Mouse (Mus musculus): ENCODE data around the gene Zfp592. TPM values are rescaled to one million over a fixed set of nuclear protein-coding genes. Genes with fewer than 3 reads are reported as not detected.

Gene Zfp592
- polyA plus RNA-seq, 1 experiment from 2014 or later, result 11.8 TPM

- 61% methylated on average over 3 of the region's 3 CpGs for WGBS
- Histone ChIP-seq H3K27ac (no peak overlapping the region), H3K4me3 (peak overlapping the region; percentile 95; the same call in 1 of the 2 replicates), H3K36me3 (0 out of 2 replicates have a peak, but pooled peaks cover 3% of the 10 kb centered on the region), H3K4me1 (peaks cover 32% of the 10 kb centered on the region), H3K4me2 (peak overlapping the region; percentile 73), H3K9me3 (no peaks in the 10 kb centered on the region), H3K27me3 (no peaks in the 10 kb centered on the region), H3K9ac (no peak overlapping the region)
- ATAC-seq (ENCODE audit: insufficient number of reproducible peaks, low FRiP score, low TSS enrichment, low read depth), result no peak
These were observed 2.0 kb downstream of the Zfp592 start for GRCm38 (mm10) chr7:80995266-80996146.

DNA sequence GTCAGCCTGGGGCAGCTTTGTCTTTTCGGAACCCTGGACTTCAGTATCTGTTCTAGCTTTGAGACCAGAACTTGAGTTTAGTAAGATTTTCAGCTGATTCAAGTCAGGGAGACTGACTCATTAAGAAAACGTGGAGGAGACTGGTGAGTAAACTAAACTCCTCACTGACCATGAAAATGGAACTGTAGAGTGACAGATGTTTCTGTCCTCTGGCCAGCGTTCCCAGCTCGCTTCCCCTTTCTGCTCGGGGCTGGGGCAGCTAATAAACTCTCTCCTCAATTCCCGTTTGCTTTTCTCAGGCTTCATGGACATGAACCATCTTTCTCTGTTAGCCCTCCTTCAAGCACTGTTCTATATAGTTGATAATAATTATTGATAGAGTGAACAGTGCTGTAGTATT lies 4.3 kb downstream of the Zfp592 start:
- no peak overlapping the region for H3K4me2 ChIP-seq
- H3K4me3 ChIP-seq, result no peak overlapping the region
- H3K4me1 ChIP-seq, result peaks cover 22% of the 10 kb centered on the region
- 52% methylated on average over 6 of the region's 6 CpGs for WGBS
- no peak for ATAC-seq (ENCODE audit: insufficient number of reproducible peaks, low FRiP score, low TSS enrichment, low read depth)
- H3K36me3 ChIP-seq, result 0 out of 2 replicates have a peak, but pooled peaks cover 3% of the 10 kb centered on the region
- no peaks in the 10 kb centered on the region for H3K27me3 ChIP-seq
- H3K9ac ChIP-seq, result no peak overlapping the region
- H3K9me3 ChIP-seq, result no peaks in the 10 kb centered on the region
- no peak overlapping the region for H3K27ac ChIP-seq

DNA sequence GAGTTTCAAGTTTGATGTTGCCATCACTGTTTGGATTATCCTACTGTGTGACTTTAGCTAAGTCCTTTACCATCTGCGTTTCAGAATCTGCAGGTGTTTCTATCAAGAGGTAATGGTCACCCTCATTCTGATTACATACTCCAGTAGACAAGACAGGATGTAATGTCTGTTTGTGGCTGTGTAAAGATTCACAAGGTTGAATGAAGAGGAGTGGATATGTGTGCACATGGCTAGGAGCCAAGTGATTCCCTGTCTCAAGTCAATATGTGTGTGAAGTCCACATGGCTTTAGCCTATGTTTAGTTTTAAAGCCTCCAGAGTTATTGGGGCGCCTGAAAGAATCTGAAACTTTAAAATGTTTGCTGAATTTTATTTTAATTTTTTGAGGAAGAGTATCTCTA lies 6.1 kb downstream of the Zfp592 start:
- Histone ChIP-seq H3K9ac (no peak overlapping the region), H3K4me2 (no peak overlapping the region), H3K4me3 (no peak overlapping the region), H3K4me1 (peaks cover 19% of the 10 kb centered on the region), H3K27me3 (no peaks in the 10 kb centered on the region), H3K36me3 (0 out of 2 replicates have a peak, but pooled peaks cover 3% of the 10 kb centered on the region), H3K27ac (no peak overlapping the region), H3K9me3 (no peaks in the 10 kb centered on the region)
- WGBS, result 90% methylated on average over 2 of the region's 2 CpGs
- ATAC-seq (ENCODE audit: insufficient number of reproducible peaks, low FRiP score, low TSS enrichment, low read depth), result no peak

- H3K4me3 ChIP-seq, result no peak overlapping the region
- no peak for ATAC-seq (ENCODE audit: insufficient number of reproducible peaks, low FRiP score, low TSS enrichment, low read depth)
- H3K9me3 ChIP-seq, result no peaks in the 10 kb centered on the region
- no peak overlapping the region for H3K27ac ChIP-seq
- no peak overlapping the region for H3K9ac ChIP-seq
- H3K36me3 ChIP-seq, result no peaks in the 10 kb centered on the region
- WGBS, result 87% methylated on average over 5 of the region's 5 CpGs
- H3K4me1 ChIP-seq, result peaks cover 8% of the 10 kb centered on the region
- H3K27me3 ChIP-seq, result no peaks in the 10 kb centered on the region
- no peak overlapping the region for H3K4me2 ChIP-seq
These were observed 8.4 kb downstream of the Zfp592 start for GRCm38 (mm10) chr7:81001844-81002243.

GRCm38 (mm10) chr7:81004556-81005079 lies 11.1 kb downstream of the Zfp592 start:
- ATAC-seq (ENCODE audit: insufficient number of reproducible peaks, low FRiP score, low TSS enrichment, low read depth), result no peak
- Histone ChIP-seq H3K4me3 (no peak overlapping the region), H3K27ac (no peak overlapping the region), H3K9me3 (no peaks in the 10 kb centered on the region), H3K4me2 (no peak overlapping the region), H3K4me1 (peaks cover 6% of the 10 kb centered on the region; the same call in 1 of the 2 replicates), H3K9ac (no peak overlapping the region), H3K36me3 (peaks cover 4% of the 10 kb centered on the region), H3K27me3 (no peaks in the 10 kb centered on the region)
- WGBS, result 64% methylated on average over 3 of the region's 3 CpGs

DNA sequence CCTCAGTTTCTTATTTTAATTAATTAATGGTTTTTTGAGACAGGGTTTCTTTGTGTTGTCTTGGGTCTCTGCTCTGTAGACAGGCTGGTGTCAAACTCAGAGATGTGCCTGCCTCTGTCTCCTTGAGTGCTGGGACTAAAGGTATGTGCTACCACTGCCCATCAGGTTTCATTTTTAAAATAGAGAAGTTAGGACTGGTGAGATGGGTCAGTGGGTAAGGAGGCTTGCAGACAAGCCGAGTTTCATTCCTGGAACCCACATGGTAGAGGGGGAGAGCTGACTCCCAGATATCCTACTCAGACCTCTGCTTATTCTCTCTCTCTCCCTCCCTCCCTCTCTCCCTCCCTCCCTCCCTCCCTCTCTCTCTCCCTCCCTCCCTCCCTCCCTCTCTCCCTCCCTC lies 12.5 kb downstream of the Zfp592 start:
- Histone ChIP-seq H3K4me1 (peaks cover 6% of the 10 kb centered on the region; the same call in 1 of the 2 replicates), H3K27me3 (no peaks in the 10 kb centered on the region), H3K9ac (no peak overlapping the region), H3K4me3 (no peak overlapping the region), H3K27ac (no peak overlapping the region), H3K9me3 (no peaks in the 10 kb centered on the region), H3K36me3 (peaks cover 11% of the 10 kb centered on the region), H3K4me2 (no peak overlapping the region)
- no peak for ATAC-seq (ENCODE audit: insufficient number of reproducible peaks, low FRiP score, low TSS enrichment, low read depth)
- WGBS, result 50% methylated on average over 1 of the region's 1 CpGs

DNA sequence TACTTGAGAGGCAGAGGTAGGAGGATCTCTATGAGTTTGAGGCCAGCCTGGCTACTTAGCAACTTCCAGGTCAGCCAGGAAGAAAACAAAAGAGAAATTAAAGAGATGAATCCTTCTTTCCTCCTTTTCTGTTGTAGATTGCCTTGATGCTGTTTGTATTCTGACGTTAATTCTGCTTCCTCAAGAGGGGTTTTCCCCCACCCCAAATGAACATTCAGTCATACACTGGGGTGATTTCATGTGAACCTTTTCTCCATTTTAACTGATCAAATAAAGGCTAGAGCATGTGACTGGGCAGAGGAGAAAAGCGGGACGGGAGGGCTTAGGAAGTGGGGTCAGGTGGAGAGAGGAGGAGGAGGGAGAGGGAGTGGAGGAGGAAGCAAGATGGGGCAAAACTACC lies 14.8 kb downstream of the Zfp592 start:
- Histone ChIP-seq H3K4me3 (no peak overlapping the region), H3K4me2 (no peak overlapping the region), H3K4me1 (0 out of 2 replicates have a peak, but pooled peaks cover 4% of the 10 kb centered on the region)

DNA sequence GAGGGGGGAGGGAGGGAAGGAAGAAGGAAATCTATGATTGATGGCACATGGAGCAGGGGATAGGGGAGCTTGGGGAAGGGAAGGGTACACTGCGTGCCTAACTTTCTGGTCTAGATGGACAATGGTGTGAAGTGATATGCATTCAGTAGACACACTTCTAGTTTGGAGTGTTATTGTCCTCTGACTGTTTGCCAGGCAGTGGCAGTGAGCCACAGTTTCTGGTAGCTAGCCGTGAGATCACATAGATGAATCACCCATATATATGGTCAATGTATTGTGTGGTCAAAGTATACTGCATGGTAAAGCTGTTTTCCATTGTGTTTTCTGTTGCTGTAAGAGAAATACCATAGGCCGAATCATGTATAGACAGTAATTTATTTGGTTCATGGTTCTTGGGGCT lies 18.1 kb downstream of the Zfp592 start:
- 94% methylated on average over 3 of the region's 3 CpGs for WGBS
- ATAC-seq (ENCODE audit: insufficient number of reproducible peaks, low FRiP score, low TSS enrichment, low read depth), result no peak
- H3K36me3 ChIP-seq, result peaks cover 25% of the 10 kb centered on the region

More for the DNA sequence above, 14.8 kb downstream of the Zfp592 start:
- Histone ChIP-seq H3K27me3 (no peaks in the 10 kb centered on the region), H3K9ac (no peak overlapping the region), H3K36me3 (peaks cover 16% of the 10 kb centered on the region), H3K27ac (no peak overlapping the region), H3K9me3 (no peaks in the 10 kb centered on the region)
- no peak for ATAC-seq (ENCODE audit: insufficient number of reproducible peaks, low FRiP score, low TSS enrichment, low read depth)
- 84% methylated on average over 3 of the region's 3 CpGs for WGBS

DNA sequence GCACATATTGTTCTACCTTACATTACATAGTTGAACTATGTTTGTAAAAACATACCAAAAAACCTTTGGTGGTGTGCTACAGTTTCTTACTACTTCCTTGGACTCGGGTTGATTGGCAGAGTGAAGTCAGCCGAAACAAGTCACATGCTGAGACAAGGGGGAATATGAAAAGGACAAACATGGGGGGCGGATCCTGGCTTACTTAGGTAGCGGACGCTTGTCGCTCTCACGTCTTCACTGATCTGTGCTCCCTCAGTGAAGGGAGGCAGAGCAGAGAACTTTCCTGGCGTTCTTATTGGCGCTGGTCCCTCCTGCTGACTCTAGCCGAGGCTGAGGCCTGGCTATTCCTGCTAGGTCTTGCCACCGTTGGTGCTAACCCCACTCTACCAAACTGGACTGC lies 26.8 kb downstream of the Zfp592 start:
- H3K4me2 ChIP-seq, result no peak overlapping the region
- H3K27ac ChIP-seq, result no peak overlapping the region
- no peak overlapping the region for H3K4me3 ChIP-seq
- ATAC-seq (ENCODE audit: insufficient number of reproducible peaks, low FRiP score, low TSS enrichment, low read depth), result no peak
- peaks cover 35% of the 10 kb centered on the region for H3K36me3 ChIP-seq
- H3K4me1 ChIP-seq, result no peaks in the 10 kb centered on the region
- H3K27me3 ChIP-seq, result no peaks in the 10 kb centered on the region
- H3K9me3 ChIP-seq, result no peaks in the 10 kb centered on the region
- H3K9ac ChIP-seq, result no peak overlapping the region
- WGBS, result 76% methylated on average over 11 of the region's 11 CpGs

More for the DNA sequence above, 18.1 kb downstream of the Zfp592 start:
- no peaks in the 10 kb centered on the region for H3K9me3 ChIP-seq
- H3K27ac ChIP-seq, result no peak overlapping the region
- H3K4me1 ChIP-seq, result 0 out of 2 replicates have a peak, but pooled peaks cover 1% of the 10 kb centered on the region
- no peaks in the 10 kb centered on the region for H3K27me3 ChIP-seq
- H3K4me2 ChIP-seq, result no peak overlapping the region
- H3K4me3 ChIP-seq, result no peak overlapping the region
- H3K9ac ChIP-seq, result no peak overlapping the region

DNA sequence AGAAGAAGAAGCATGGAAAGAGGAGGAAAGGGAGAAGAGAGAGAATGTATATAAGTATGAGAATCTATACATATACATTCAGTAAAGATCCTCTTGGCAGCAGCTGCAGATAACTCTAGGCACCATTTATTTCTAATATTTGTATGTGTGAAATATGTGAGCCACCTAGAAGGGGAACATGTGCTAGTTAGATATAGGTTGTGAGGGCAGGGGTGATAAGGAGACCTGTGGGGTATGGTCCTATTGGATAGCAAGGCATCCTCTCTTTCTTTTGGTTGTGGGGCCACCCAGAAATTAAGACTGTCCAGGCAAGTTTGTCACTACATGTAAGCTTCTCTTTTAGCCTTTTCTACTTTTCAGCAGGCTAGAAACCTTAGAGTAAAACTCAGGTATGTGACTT lies 29.2 kb downstream of the Zfp592 start:
- Histone ChIP-seq H3K9me3 (no peaks in the 10 kb centered on the region), H3K4me3 (no peak overlapping the region), H3K36me3 (peaks cover 53% of the 10 kb centered on the region), H3K4me1 (no peaks in the 10 kb centered on the region), H3K27me3 (no peaks in the 10 kb centered on the region), H3K27ac (no peak overlapping the region), H3K4me2 (no peak overlapping the region), H3K9ac (no peak overlapping the region)
- ATAC-seq (ENCODE audit: insufficient number of reproducible peaks, low FRiP score, low TSS enrichment, low read depth), result no peak

GRCm38 (mm10) chr7:81024118-81024517 lies 30.6 kb downstream of the Zfp592 start:
- no peak for ATAC-seq (ENCODE audit: insufficient number of reproducible peaks, low FRiP score, low TSS enrichment, low read depth)
- 79% methylated on average over 5 of the region's 5 CpGs for WGBS
- no peaks in the 10 kb centered on the region for H3K27me3 ChIP-seq
- no peak overlapping the region for H3K4me2 ChIP-seq
- H3K4me1 ChIP-seq, result no peaks in the 10 kb centered on the region
- no peaks in the 10 kb centered on the region for H3K9me3 ChIP-seq
- H3K9ac ChIP-seq, result no peak overlapping the region
- H3K27ac ChIP-seq, result no peak overlapping the region
- H3K36me3 ChIP-seq, result peaks cover 57% of the 10 kb centered on the region
- H3K4me3 ChIP-seq, result no peak overlapping the region

GRCm38 (mm10) chr7:81024651-81025050 lies 31.2 kb downstream of the Zfp592 start:
- no peak overlapping the region for H3K27ac ChIP-seq
- no peak overlapping the region for H3K4me2 ChIP-seq
- peaks cover 62% of the 10 kb centered on the region for H3K36me3 ChIP-seq
- no peaks in the 10 kb centered on the region for H3K27me3 ChIP-seq
- no peaks in the 10 kb centered on the region for H3K4me1 ChIP-seq
- no peak overlapping the region for H3K4me3 ChIP-seq
- WGBS, result 97% methylated on average over 9 of the region's 9 CpGs
- H3K9me3 ChIP-seq, result no peaks in the 10 kb centered on the region
- no peak overlapping the region for H3K9ac ChIP-seq
- ATAC-seq (ENCODE audit: insufficient number of reproducible peaks, low FRiP score, low TSS enrichment, low read depth), result no peak
